Mouse (Mus musculus): ENCODE measurements around the gene Stag2. TPM values are rescaled to one million over a fixed set of nuclear protein-coding genes. Genes with fewer than 3 reads are reported as not detected.

Gene Stag2
- polyA plus RNA-seq, 1 experiment = 4.9 TPM

DNA sequence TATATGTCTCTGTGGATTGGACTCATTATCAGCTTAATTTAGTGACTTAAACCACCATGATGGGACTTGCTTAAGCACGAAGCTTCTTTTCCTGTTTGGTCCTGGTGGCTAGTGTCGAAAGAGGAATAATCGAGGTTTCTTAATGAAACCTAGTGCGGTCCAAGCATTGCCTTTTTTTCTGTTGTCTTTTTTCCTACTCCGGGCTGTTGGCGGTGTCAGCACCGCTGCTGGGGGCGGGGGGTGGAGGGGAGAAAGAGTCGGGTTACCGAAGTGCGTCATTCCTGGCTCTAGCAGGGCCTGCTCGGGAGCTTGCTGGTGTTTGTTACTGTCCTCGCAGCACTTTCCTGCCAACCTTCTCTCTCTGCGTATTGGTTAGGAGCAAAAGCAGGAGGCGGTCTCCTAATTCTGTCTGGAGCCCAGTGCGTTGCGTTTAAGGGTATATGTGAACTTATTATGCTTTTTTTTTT lies 2.8 kb downstream of the Stag2 start:
- H3K4me3 ChIP-seq (ENCODE audit: extremely low read depth, insufficient read depth, insufficient read length) = peak overlapping the region; percentile 65
- DNase-seq (ENCODE audit: low read depth in 1 of 2, low spot score in 2 of 2) = peak; percentile 48 to 49
- H3K4me1 ChIP-seq (ENCODE audit: control insufficient read depth, insufficient read depth, insufficient read length) = no peaks in the 10 kb centered on the region; the same call in 1 of the 2 replicates
- 22% methylated on average over 17 of the region's 17 CpGs for WGBS
- no peaks in the 10 kb centered on the region for H3K27me3 ChIP-seq (ENCODE audit: control insufficient read depth, insufficient read depth, low read length)
- H3K36me3 ChIP-seq (ENCODE audit: control insufficient read depth, insufficient read depth, low read length) = no peaks in the 10 kb centered on the region
- TF ChIP-seq POLR2A (IDR thresholded peaks at IDR 0.05; ENCODE audit: low read depth, low read length) (no peak), CTCF (IDR thresholded peaks at IDR 0.05; ENCODE audit: extremely low read depth, insufficient read depth, insufficient read length, insufficient replicate concordance) (no peak)
- peak overlapping the region; percentile 88 for H3K27ac ChIP-seq (ENCODE audit: insufficient read depth, low read length)

GRCm38 (mm10) chrX:42153056-42153455 lies 3.9 kb downstream of the Stag2 start:
- peak overlapping the region; percentile 22; the same call in 1 of the 2 replicates for H3K27ac ChIP-seq (ENCODE audit: insufficient read depth, low read length)
- 20% methylated on average over 4 of the region's 4 CpGs for WGBS
- H3K36me3 ChIP-seq (ENCODE audit: control insufficient read depth, insufficient read depth, low read length) = no peaks in the 10 kb centered on the region
- no peaks in the 10 kb centered on the region for H3K27me3 ChIP-seq (ENCODE audit: control insufficient read depth, insufficient read depth, low read length)
- H3K4me3 ChIP-seq (ENCODE audit: extremely low read depth, insufficient read depth, insufficient read length) = no peak overlapping the region
- DNase-seq (ENCODE audit: low read depth in 1 of 2, low spot score in 2 of 2) = no peak
- no peaks in the 10 kb centered on the region; the same call in 1 of the 2 replicates for H3K4me1 ChIP-seq (ENCODE audit: control insufficient read depth, insufficient read depth, insufficient read length)
- TF ChIP-seq POLR2A (IDR thresholded peaks at IDR 0.05; ENCODE audit: low read depth, low read length) = no peak
- TF ChIP-seq CTCF (IDR thresholded peaks at IDR 0.05; ENCODE audit: extremely low read depth, insufficient read depth, insufficient read length, insufficient replicate concordance) = no peak

DNA sequence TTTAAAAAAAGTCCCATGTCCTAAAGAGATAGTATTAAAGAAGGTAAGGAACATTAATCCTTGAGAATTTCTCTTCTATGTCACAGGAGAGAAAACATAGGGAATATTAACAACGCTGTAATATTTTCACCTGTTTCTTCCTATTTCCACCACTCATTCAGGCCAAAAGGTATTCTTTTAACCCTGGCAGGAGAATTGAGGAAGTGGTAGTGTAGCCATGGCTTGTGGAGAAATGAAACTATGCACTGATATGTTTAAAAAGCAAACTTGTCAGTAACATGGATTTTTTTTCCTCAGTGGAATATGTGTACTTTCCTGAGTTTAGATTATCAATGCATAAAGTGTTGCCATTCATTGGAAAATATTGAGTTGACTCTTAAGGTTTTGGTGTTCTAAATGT lies 16.3 kb downstream of the Stag2 start:
- 36% methylated on average over 1 of the region's 1 CpGs for WGBS
- Histone ChIP-seq H3K27ac (ENCODE audit: insufficient read depth, low read length) (no peak overlapping the region), H3K4me3 (ENCODE audit: extremely low read depth, insufficient read depth, insufficient read length) (no peak overlapping the region), H3K36me3 (ENCODE audit: control insufficient read depth, insufficient read depth, low read length) (no peaks in the 10 kb centered on the region), H3K27me3 (ENCODE audit: control insufficient read depth, insufficient read depth, low read length) (no peaks in the 10 kb centered on the region), H3K4me1 (ENCODE audit: control insufficient read depth, insufficient read depth, insufficient read length) (peaks cover 2% of the 10 kb centered on the region; the same call in 1 of the 2 replicates)
- TF ChIP-seq POLR2A (IDR thresholded peaks at IDR 0.05; ENCODE audit: low read depth, low read length) (no peak), CTCF (IDR thresholded peaks at IDR 0.05; ENCODE audit: extremely low read depth, insufficient read depth, insufficient read length, insufficient replicate concordance) (no peak)
- no peak for DNase-seq (ENCODE audit: low read depth in 1 of 2, low spot score in 2 of 2)

GRCm38 (mm10) chrX:42170811-42171210 lies 21.7 kb downstream of the Stag2 start:
- H3K27me3 ChIP-seq (ENCODE audit: control insufficient read depth, insufficient read depth, low read length) = no peaks in the 10 kb centered on the region
- DNase-seq (ENCODE audit: low read depth in 1 of 2, low spot score in 2 of 2) = no peak
- peaks cover 2% of the 10 kb centered on the region; the same call in 1 of the 2 replicates for H3K4me1 ChIP-seq (ENCODE audit: control insufficient read depth, insufficient read depth, insufficient read length)
- 85% methylated on average over 5 of the region's 5 CpGs for WGBS
- no peak for TF ChIP-seq CTCF (IDR thresholded peaks at IDR 0.05; ENCODE audit: extremely low read depth, insufficient read depth, insufficient read length, insufficient replicate concordance)
- TF ChIP-seq POLR2A (IDR thresholded peaks at IDR 0.05; ENCODE audit: low read depth, low read length) = no peak
- no peak overlapping the region for H3K4me3 ChIP-seq (ENCODE audit: extremely low read depth, insufficient read depth, insufficient read length)
- no peak overlapping the region for H3K27ac ChIP-seq (ENCODE audit: insufficient read depth, low read length)
- H3K36me3 ChIP-seq (ENCODE audit: control insufficient read depth, insufficient read depth, low read length) = no peaks in the 10 kb centered on the region

DNA sequence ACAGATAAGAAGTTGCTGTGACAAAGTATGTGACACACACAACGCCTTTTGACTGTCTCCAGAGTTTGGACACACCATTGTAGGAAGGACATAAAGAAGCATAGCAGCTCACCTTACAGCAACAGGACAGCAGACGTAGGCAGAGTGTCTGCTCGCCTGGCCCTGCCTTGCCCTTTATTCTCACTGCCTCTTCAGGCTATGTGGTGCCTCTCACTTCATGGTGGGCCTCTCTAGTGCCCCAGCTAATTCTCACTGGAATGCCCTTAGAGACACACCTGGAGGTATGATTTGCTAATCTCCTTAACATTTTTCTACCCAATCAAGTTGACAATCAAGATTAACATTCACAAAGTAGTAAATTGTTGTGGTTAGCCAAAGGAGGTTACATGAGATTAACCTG lies 38.5 kb downstream of the Stag2 start:
- TF ChIP-seq POLR2A (IDR thresholded peaks at IDR 0.05; ENCODE audit: low read depth, low read length) = no peak
- no peak for TF ChIP-seq CTCF (IDR thresholded peaks at IDR 0.05; ENCODE audit: extremely low read depth, insufficient read depth, insufficient read length, insufficient replicate concordance)
- no peak for DNase-seq (ENCODE audit: low read depth in 1 of 2, low spot score in 2 of 2)
- 86% methylated on average over 3 of the region's 3 CpGs for WGBS
- Histone ChIP-seq H3K27ac (ENCODE audit: insufficient read depth, low read length) (no peak overlapping the region), H3K27me3 (ENCODE audit: control insufficient read depth, insufficient read depth, low read length) (no peaks in the 10 kb centered on the region), H3K4me1 (ENCODE audit: control insufficient read depth, insufficient read depth, insufficient read length) (peaks cover 2% of the 10 kb centered on the region; the same call in 1 of the 2 replicates), H3K36me3 (ENCODE audit: control insufficient read depth, insufficient read depth, low read length) (no peaks in the 10 kb centered on the region), H3K4me3 (ENCODE audit: extremely low read depth, insufficient read depth, insufficient read length) (no peak overlapping the region)

GRCm38 (mm10) chrX:42188825-42189426 lies 39.8 kb downstream of the Stag2 start:
- H3K27me3 ChIP-seq (ENCODE audit: control insufficient read depth, insufficient read depth, low read length) = no peaks in the 10 kb centered on the region
- TF ChIP-seq CTCF (IDR thresholded peaks at IDR 0.05; ENCODE audit: extremely low read depth, insufficient read depth, insufficient read length, insufficient replicate concordance) (no peak), POLR2A (IDR thresholded peaks at IDR 0.05; ENCODE audit: low read depth, low read length) (no peak)
- WGBS = 49% methylated on average over 2 of the region's 2 CpGs
- H3K36me3 ChIP-seq (ENCODE audit: control insufficient read depth, insufficient read depth, low read length) = no peaks in the 10 kb centered on the region
- no peak for DNase-seq (ENCODE audit: low read depth in 1 of 2, low spot score in 2 of 2)
- peaks cover 2% of the 10 kb centered on the region; the same call in 1 of the 2 replicates for H3K4me1 ChIP-seq (ENCODE audit: control insufficient read depth, insufficient read depth, insufficient read length)
- H3K27ac ChIP-seq (ENCODE audit: insufficient read depth, low read length) = no peak overlapping the region
- no peak overlapping the region for H3K4me3 ChIP-seq (ENCODE audit: extremely low read depth, insufficient read depth, insufficient read length)

GRCm38 (mm10) chrX:42194608-42195007 lies 45.5 kb downstream of the Stag2 start:
- H3K4me3 ChIP-seq (ENCODE audit: extremely low read depth, insufficient read depth, insufficient read length) = no peak overlapping the region
- TF ChIP-seq POLR2A (IDR thresholded peaks at IDR 0.05; ENCODE audit: low read depth, low read length) = no peak
- no peak for TF ChIP-seq CTCF (IDR thresholded peaks at IDR 0.05; ENCODE audit: extremely low read depth, insufficient read depth, insufficient read length, insufficient replicate concordance)
- H3K36me3 ChIP-seq (ENCODE audit: control insufficient read depth, insufficient read depth, low read length) = no peaks in the 10 kb centered on the region
- 48% methylated on average over 3 of the region's 3 CpGs for WGBS
- no peaks in the 10 kb centered on the region for H3K4me1 ChIP-seq (ENCODE audit: control insufficient read depth, insufficient read depth, insufficient read length)
- no peaks in the 10 kb centered on the region for H3K27me3 ChIP-seq (ENCODE audit: control insufficient read depth, insufficient read depth, low read length)
- no peak for DNase-seq (ENCODE audit: low read depth in 1 of 2, low spot score in 2 of 2)
- H3K27ac ChIP-seq (ENCODE audit: insufficient read depth, low read length) = no peak overlapping the region

Data from spleen, adult 2 months (tissue).